Mouse (Mus musculus): ENCODE measurements around the gene 1110008P14Rik. TPM values are rescaled to one million over a fixed set of nuclear protein-coding genes. Genes with fewer than 3 reads are reported as not detected.

The 1110008P14Rik gene
- polyA plus RNA-seq, 1 experiment, result 134 TPM

DNA sequence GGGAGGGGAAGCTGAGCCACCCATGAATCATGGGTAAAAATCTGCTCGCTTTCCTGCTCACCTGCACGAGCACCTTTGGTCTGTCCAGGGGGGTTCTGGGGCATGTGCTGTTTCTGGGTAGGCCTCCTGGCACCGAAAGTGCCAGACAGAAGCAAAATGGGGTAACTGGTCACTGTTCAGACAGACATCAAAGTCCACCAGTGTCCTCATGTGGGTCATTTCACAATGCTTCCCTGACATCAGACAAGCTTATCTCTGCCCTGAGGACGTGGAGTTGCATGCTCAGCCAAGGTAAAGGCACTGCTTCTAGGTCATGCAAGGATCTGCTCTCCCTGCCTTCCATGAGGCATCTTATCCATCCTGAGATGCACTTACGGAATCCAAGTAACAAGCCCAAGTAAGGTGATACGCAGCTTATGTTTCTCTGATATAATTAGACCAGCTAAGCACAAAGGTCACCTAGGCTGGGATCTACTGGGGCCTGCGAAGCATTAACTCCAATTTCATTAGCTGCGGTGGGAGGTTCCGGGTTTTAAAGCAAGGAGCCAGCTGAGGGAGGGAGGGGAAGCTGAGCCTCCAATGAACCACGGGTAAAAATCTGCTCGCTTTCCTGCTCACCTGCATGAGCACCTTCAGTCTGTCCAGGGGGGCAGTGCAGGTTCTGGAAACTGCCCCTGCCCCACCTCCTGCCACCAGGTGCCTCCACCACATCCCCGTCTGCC lies 36.9 kb upstream of the 1110008P14Rik start:
- H3K36me3 ChIP-seq (ENCODE audit: control insufficient read depth, insufficient read depth, low read length), result peaks cover 69% of the 10 kb centered on the region
- H3K4me1 ChIP-seq (ENCODE audit: control insufficient read depth, insufficient read depth, insufficient read length, low read length), result peaks cover 15% of the 10 kb centered on the region
- TF ChIP-seq CTCF (IDR thresholded peaks at IDR 0.05; ENCODE audit: extremely low read depth, insufficient read length, insufficient replicate concordance, low read depth, low read length) (no peak), POLR2A (IDR thresholded peaks at IDR 0.05; ENCODE audit: low read depth, low read length) (no peak)
- WGBS, result 48% methylated on average over 12 of the region's 12 CpGs
- peak overlapping the region; percentile 33 for H3K27ac ChIP-seq (ENCODE audit: insufficient read depth, low read depth, low read length)
- H3K4me3 ChIP-seq (ENCODE audit: low read depth, low read length), result no peak overlapping the region
- no peaks in the 10 kb centered on the region for H3K27me3 ChIP-seq (ENCODE audit: control insufficient read depth, insufficient read depth, low read length)

DNA sequence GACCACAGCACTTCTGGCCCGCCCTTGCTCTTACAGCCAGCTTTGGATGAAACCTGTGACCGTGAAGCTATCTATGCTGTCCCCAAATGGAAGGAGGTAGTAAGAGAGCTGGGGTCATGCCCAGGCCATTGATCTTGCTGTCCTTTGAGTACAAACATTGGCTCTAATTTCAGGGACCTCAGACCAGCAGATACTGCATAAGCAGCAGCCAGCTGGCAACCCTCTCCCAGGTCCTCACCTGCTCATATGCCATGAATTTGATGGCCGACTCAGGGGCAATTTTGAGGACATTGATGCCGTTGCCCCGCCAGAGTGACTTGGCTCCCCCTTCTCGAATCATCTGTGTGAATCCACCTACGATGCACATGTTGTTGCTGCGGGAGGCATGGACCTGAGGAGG lies 35.7 kb upstream of the 1110008P14Rik start:
- 89% methylated on average over 8 of the region's 8 CpGs for WGBS
- H3K27me3 ChIP-seq (ENCODE audit: control insufficient read depth, insufficient read depth, low read length), result no peaks in the 10 kb centered on the region
- H3K27ac ChIP-seq (ENCODE audit: insufficient read depth, low read depth, low read length), result no peak overlapping the region
- TF ChIP-seq CTCF (IDR thresholded peaks at IDR 0.05; ENCODE audit: extremely low read depth, insufficient read length, insufficient replicate concordance, low read depth, low read length), result no peak
- no peak for TF ChIP-seq POLR2A (IDR thresholded peaks at IDR 0.05; ENCODE audit: low read depth, low read length)
- peaks cover 69% of the 10 kb centered on the region for H3K36me3 ChIP-seq (ENCODE audit: control insufficient read depth, insufficient read depth, low read length)
- no peak overlapping the region for H3K4me3 ChIP-seq (ENCODE audit: low read depth, low read length)
- peaks cover 9% of the 10 kb centered on the region for H3K4me1 ChIP-seq (ENCODE audit: control insufficient read depth, insufficient read depth, insufficient read length, low read length)

DNA sequence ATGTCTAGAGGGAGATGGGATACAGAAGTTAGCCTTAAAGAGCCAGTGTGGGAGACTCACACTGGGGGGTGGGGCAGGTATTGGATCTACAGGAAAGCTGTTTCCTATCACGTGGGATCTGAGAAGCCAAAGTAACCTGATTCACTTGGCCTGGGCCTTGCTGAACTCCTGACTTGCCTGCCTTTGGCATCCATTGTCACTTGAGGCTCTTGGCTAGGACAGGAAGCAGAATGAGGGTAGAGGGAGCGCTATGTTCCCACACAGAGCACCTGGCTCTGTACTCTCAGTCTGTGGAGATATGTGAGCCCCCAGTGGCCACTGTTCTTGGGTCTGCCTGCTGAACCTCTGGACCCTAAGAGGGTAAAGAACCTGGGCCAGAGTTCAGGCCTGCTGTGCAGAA lies 34.8 kb upstream of the 1110008P14Rik start:
- Histone ChIP-seq H3K27ac (ENCODE audit: insufficient read depth, low read depth, low read length) (no peak overlapping the region), H3K36me3 (ENCODE audit: control insufficient read depth, insufficient read depth, low read length) (peaks cover 69% of the 10 kb centered on the region), H3K27me3 (ENCODE audit: control insufficient read depth, insufficient read depth, low read length) (no peaks in the 10 kb centered on the region), H3K4me1 (ENCODE audit: control insufficient read depth, insufficient read depth, insufficient read length, low read length) (peaks cover 3% of the 10 kb centered on the region; the same call in 1 of the 2 replicates), H3K4me3 (ENCODE audit: low read depth, low read length) (no peak overlapping the region)
- TF ChIP-seq POLR2A (IDR thresholded peaks at IDR 0.05; ENCODE audit: low read depth, low read length) (no peak), CTCF (IDR thresholded peaks at IDR 0.05; ENCODE audit: extremely low read depth, insufficient read length, insufficient replicate concordance, low read depth, low read length) (no peak)
- 86% methylated on average over 2 of the region's 2 CpGs for WGBS

DNA sequence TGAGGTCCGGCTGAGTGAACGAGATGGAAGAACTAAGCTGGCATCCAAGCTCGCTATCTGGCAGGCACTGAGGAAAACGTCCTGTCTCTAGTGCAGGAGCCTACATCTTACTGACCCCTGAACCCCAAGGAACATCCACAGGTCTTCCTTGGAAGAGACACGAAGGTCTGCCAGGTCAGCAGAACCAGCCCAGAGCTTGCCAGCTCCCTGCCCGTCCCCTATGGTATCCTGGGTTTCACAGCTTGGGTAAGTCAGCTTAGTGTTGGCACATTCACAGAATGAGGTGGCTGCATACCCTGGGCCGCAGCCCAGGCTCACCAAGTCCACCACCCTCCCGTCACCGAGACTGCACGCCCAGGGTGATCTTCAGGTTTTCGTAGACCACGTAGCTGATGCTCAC lies 34.1 kb upstream of the 1110008P14Rik start:
- peaks cover 66% of the 10 kb centered on the region for H3K36me3 ChIP-seq (ENCODE audit: control insufficient read depth, insufficient read depth, low read length)
- 92% methylated on average over 12 of the region's 12 CpGs for WGBS

DNA sequence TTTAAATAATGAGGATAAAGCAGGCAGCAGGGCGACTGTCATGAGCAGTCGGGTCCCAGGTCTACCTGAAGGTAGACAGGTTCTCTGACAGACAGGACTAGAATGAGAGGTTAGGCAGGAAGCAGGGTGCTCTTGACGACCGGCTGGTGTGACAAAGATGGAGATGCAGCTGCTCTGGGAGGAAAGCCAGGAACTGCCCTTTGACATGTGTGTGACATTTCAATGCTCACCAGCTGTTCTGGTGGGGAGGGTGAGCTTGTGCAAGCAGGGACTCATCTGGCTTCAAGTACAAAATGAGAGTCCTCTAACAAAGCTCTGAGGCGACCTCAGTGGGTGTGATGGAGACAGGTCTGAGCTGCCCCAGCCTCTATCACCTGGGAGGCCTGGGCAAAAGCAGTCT lies 32.2 kb upstream of the 1110008P14Rik start:
- TF ChIP-seq POLR2A (IDR thresholded peaks at IDR 0.05; ENCODE audit: low read depth, low read length), result no peak
- no peaks in the 10 kb centered on the region for H3K27me3 ChIP-seq (ENCODE audit: control insufficient read depth, insufficient read depth, low read length)
- peaks cover 48% of the 10 kb centered on the region for H3K36me3 ChIP-seq (ENCODE audit: control insufficient read depth, insufficient read depth, low read length)
- H3K4me1 ChIP-seq (ENCODE audit: control insufficient read depth, insufficient read depth, insufficient read length, low read length), result peaks cover 6% of the 10 kb centered on the region
- H3K27ac ChIP-seq (ENCODE audit: insufficient read depth, low read depth, low read length), result no peak overlapping the region
- no peak overlapping the region for H3K4me3 ChIP-seq (ENCODE audit: low read depth, low read length)
- 56% methylated on average over 5 of the region's 5 CpGs for WGBS

More for the DNA sequence above, 34.1 kb upstream of the 1110008P14Rik start:
- no peak overlapping the region for H3K27ac ChIP-seq (ENCODE audit: insufficient read depth, low read depth, low read length)
- H3K27me3 ChIP-seq (ENCODE audit: control insufficient read depth, insufficient read depth, low read length), result no peaks in the 10 kb centered on the region
- no peak for TF ChIP-seq CTCF (IDR thresholded peaks at IDR 0.05; ENCODE audit: extremely low read depth, insufficient read length, insufficient replicate concordance, low read depth, low read length)
- TF ChIP-seq POLR2A (IDR thresholded peaks at IDR 0.05; ENCODE audit: low read depth, low read length), result no peak
- peaks cover 3% of the 10 kb centered on the region; the same call in 1 of the 2 replicates for H3K4me1 ChIP-seq (ENCODE audit: control insufficient read depth, insufficient read depth, insufficient read length, low read length)
- H3K4me3 ChIP-seq (ENCODE audit: low read depth, low read length), result no peak overlapping the region

DNA sequence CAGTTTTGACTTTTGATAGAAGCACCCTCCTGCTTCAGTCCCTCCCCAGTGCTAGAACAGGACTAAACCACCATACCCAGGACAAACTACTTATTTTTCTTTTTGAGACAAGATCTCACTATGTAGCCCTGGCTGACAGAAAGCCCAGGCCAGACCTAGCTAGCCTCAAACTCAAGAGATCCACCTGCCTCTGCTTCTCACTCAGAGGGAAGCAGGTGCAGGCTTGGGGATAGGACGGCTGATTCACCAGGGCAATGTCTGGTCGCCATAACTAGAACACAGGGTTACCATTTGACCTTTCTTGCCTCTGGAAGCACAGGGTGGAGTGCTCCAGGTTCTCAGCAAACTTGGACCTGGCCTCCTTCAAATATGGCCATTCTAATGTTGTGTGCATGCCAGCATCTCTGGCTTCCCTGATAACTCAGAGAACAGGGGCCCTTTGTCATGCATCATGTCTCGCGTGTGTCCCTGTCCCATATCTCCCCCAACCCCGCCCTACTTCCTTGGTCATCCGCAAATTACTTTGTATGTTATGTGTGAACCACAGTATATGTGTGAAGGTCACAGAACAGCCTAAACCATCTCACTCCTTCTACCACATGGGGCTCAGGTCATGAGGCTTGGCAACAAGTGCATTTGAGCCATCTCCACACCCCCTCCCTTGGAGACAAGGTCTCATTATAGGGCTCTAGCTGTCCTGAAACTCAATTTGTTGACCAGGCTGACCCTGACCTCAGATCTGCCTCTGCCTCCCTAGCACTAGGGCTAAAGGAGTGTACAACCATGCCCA lies 31.2 kb upstream of the 1110008P14Rik start:
- Histone ChIP-seq H3K36me3 (ENCODE audit: control insufficient read depth, insufficient read depth, low read length) (peaks cover 38% of the 10 kb centered on the region), H3K27me3 (ENCODE audit: control insufficient read depth, insufficient read depth, low read length) (no peaks in the 10 kb centered on the region), H3K4me3 (ENCODE audit: low read depth, low read length) (no peak overlapping the region), H3K4me1 (ENCODE audit: control insufficient read depth, insufficient read depth, insufficient read length, low read length) (peaks cover 12% of the 10 kb centered on the region), H3K27ac (ENCODE audit: insufficient read depth, low read depth, low read length) (no peak overlapping the region)
- TF ChIP-seq CTCF (IDR thresholded peaks at IDR 0.05; ENCODE audit: extremely low read depth, insufficient read length, insufficient replicate concordance, low read depth, low read length), result no peak
- TF ChIP-seq POLR2A (IDR thresholded peaks at IDR 0.05; ENCODE audit: low read depth, low read length), result no peak
- 69% methylated on average over 6 of the region's 6 CpGs for WGBS

DNA sequence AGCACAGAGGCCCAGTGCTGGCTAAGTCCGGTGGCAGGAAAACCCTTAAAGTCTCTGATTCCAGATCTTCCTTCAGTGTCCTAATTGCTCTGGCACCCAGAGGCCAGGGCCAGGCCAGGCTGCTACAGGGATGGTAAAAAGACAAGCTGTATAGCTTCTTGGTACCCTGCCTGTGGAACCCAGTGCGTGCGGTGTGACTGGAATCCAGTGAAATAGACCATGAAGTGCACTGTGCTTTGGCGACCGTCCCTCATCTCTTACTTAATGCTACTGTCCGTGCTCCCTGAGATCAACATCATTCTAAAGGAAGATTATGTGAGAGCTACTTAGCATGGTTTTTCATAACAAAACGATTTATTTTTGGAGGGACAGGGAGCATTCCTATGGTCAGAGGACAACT lies 29.7 kb upstream of the 1110008P14Rik start:
- 79% methylated on average over 7 of the region's 7 CpGs for WGBS
- TF ChIP-seq POLR2A (IDR thresholded peaks at IDR 0.05; ENCODE audit: low read depth, low read length) (no peak), CTCF (IDR thresholded peaks at IDR 0.05; ENCODE audit: extremely low read depth, insufficient read length, insufficient replicate concordance, low read depth, low read length) (no peak)
- H3K4me3 ChIP-seq (ENCODE audit: low read depth, low read length), result no peak overlapping the region

More for the DNA sequence above, 29.7 kb upstream of the 1110008P14Rik start:
- Histone ChIP-seq H3K36me3 (ENCODE audit: control insufficient read depth, insufficient read depth, low read length) (peaks cover 24% of the 10 kb centered on the region), H3K27ac (ENCODE audit: insufficient read depth, low read depth, low read length) (no peak overlapping the region), H3K4me1 (ENCODE audit: control insufficient read depth, insufficient read depth, insufficient read length, low read length) (peaks cover 12% of the 10 kb centered on the region), H3K27me3 (ENCODE audit: control insufficient read depth, insufficient read depth, low read length) (no peaks in the 10 kb centered on the region)
